Mouse (Mus musculus) limb, embryonic 11.5 days (tissue): ENCODE results near the gene Pacsin1. TPM values are rescaled to one million over a fixed set of nuclear protein-coding genes. Genes with fewer than 3 reads are reported as not detected.
"Not testable (repeated sequence)": the region's sequence is repeated elsewhere in the genome, so short reads cannot be mapped to it uniquely, and the experiment has no call there.

Source experiments
- ATAC-seq: fragments of 200-750 bp; cut with Nextera tagmentation; 2 replicates; pipeline ENCODE4 v1.8.0; 2017; ENCODE audit warnings: low read depth; ENCODE audit not compliant: insufficient number of reproducible peaks, low FRiP score, low TSS enrichment
- DNase-seq: peaks from one replicate; pipeline ENCODE4 v3.0.0-alpha.2; 2015; ENCODE audit warnings: low spot score
- H3K27ac ChIP-seq: fragments of 300-500 bp; sonication (generic); replicated peaks from 2 replicates; pipeline ENCODE4 v1.5.1; 2014; ENCODE audit warnings: low read depth, mild to moderate bottlenecking, low read length
- H3K27me3 ChIP-seq: fragments of 300-500 bp; sonication (generic); 2 replicates; pipeline ENCODE4 v1.6.1; 2014; ENCODE audit warnings: mild to moderate bottlenecking, low read length, mixed read lengths; ENCODE audit not compliant: control insufficient read depth, insufficient read depth
- H3K36me3 ChIP-seq: fragments of 300-500 bp; sonication (generic); 2 replicates; pipeline ENCODE4 v1.6.1; 2014; ENCODE audit warnings: mild to moderate bottlenecking, low read length, moderate library complexity, mixed read lengths; ENCODE audit not compliant: control insufficient read depth, insufficient read depth
- H3K4me1 ChIP-seq: fragments of 300-500 bp; sonication (generic); 2 replicates; pipeline ENCODE4 v1.6.1; 2014; ENCODE audit warnings: low read length, mixed read lengths; ENCODE audit not compliant: control insufficient read depth, insufficient read depth
- H3K4me2 ChIP-seq: fragments of 300-500 bp; sonication (generic); 2 replicates; pipeline ENCODE4 v1.6.1; 2014; ENCODE audit warnings: low read depth, mild to moderate bottlenecking, moderate library complexity; ENCODE audit not compliant: severe bottlenecking
- H3K4me3 ChIP-seq: fragments of 300-500 bp; sonication (generic); 2 replicates; pipeline ENCODE4 v1.5.1; 2014; ENCODE audit warnings: low read depth, low read length
- H3K9ac ChIP-seq: fragments of 300-500 bp; sonication (generic); 2 replicates; pipeline ENCODE4 v1.6.1; 2014; ENCODE audit warnings: mild to moderate bottlenecking, low read length
- H3K9me3 ChIP-seq: fragments of 300-500 bp; sonication (generic); 2 replicates; pipeline ENCODE4 v1.6.1; 2016; ENCODE audit warnings: low read length; ENCODE audit not compliant: control insufficient read depth
- WGBS: fragments of 180-500 bp; shearing (Covaris S2); extraction: QIAGEN DNeasy Blood & Tissue Kit; methylation state at CpG from one replicate; pipeline ENCODE4 v1.1.7; 2014; 5-methylcytosine and 5-hydroxymethylcytosine counted together
- polyA plus RNA-seq: library from polyadenylated mRNA; unstranded; fragments of >200 nt; fragmentation: Nextera tagmentation; extraction: Ambion mirVana; gene quantifications from 2 replicates; pipeline ENCODE4 v1.2.1, GENCODE M21; 2014

Pacsin1 gene
- polyA plus RNA-seq, 1 experiment from 2014 or later, result 5.6 TPM

DNA sequence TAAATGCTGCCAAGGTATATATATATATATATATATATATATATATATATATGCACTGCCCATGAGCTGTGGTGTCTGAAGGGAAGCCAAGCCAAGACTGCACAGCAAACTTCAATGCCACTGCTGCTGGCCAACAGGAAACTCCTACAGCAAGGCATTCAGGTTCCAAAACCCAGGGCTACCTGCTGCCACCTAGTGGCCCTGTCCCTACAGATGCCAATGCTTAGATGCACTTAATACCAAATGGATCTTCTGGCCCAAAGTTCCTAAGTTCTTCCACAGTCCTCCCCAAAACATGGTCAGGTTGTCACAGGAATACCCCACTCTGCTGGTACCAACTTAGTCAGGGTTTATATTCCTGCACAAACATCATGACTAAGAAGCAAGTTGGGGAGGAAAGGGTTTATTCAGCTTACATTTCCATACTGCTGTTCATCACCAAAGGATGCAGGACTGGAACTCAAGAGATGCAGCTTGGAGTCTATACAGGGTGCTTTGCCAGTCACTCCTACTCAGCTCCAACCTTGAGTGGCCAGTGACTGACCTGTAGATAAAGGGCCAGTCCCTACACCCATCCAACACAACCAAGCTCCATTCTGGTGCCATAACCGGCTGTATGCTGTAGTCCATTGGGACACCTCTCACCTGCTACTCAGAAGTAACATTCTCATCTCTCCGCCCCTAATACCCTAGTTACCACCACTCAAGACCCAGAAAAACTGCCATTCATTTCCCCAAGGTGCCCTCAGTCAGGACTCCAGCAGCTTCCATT, 25.9 kb upstream of the Pacsin1 start:
- Histone ChIP-seq H3K4me3 (no peak overlapping the region), H3K4me1 (peaks cover 14% of the 10 kb centered on the region), H3K9me3 (no peaks in the 10 kb centered on the region), H3K4me2 (no peak overlapping the region), H3K27me3 (no peaks in the 10 kb centered on the region), H3K9ac (no peak overlapping the region), H3K36me3 (peaks cover 29% of the 10 kb centered on the region), H3K27ac (no peak overlapping the region)
- DNase-seq (peak; percentile 89), ATAC-seq (no peak)
- 62% methylated on average over 2 of the region's 2 CpGs for WGBS

DNA sequence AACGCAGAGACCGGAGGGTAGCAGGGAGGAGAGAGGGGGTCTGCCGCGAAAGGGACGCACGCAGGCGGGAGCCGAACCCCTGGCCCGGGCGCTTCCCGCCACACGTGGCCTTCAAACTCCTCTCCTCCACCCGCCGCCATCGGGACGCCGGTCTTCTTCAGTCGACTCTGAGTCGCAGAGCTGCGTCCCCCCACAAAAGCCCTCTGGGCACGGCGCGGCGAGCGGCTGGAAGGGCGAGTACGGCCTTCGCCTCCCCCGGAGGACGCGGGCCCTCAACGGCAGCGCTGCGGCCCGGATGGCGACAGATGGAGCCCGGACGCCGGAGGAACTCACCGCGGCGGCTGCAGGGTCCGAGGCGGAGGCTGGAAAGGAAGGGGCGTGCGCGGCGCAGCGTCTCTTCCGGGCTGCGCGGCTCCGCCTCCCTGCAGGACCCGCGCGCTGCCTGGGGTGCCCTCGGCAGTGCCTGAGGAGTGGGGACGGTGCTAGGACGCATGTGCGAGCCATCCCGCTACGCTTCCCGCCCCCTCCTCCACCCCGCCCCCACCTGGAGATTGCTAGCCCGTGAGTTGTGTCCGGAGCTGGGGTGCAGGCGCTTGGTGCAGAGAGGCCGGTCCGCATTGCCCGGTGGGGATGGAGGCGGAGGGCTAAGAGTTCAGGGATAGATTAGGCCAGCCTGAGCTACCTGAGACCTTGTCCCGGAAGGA, 20.3 kb upstream of the Pacsin1 start, which contains the start of gene RPS10-NUDT3:
Gene RPS10-NUDT3 (minus strand): TSS at position 352 of the 704 bp plus-strand sequence.
- Histone ChIP-seq H3K27ac (peak within 1 kb of the TSS; percentile 86), H3K9me3 (no peaks in the 10 kb centered on the region), H3K4me1 (peaks cover 17% of the 10 kb centered on the region), H3K4me3 (peak within 1 kb of the TSS; percentile 89), H3K36me3 (peaks cover 29% of the 10 kb centered on the region), H3K4me2 (peak within 1 kb of the TSS; percentile 88), H3K27me3 (no peaks in the 10 kb centered on the region), H3K9ac (peak within 1 kb of the TSS; percentile 95)
- ATAC-seq, result peak; percentile 92
- peak; percentile 97 for DNase-seq
- WGBS, result under 1% methylated on average over 68 of the region's 72 CpGs

DNA sequence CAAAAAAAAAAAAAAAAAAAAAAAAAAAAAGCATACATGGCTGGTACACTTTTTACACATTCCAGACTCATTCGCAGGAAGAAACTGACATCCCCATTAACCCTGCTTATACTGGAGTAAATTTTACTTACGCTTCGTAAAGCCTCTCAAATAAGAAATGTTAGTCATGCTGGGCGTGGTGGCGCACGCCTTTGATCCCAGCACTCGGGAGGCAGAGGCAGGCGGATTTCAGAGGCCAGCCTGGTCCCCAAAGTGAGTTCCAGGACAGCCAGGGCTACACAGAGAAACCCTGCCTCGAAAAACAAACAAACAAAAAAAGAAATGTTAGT, 19.8 kb upstream of the Pacsin1 start:
- not testable (repeated sequence) for H3K27me3 ChIP-seq, DNase-seq, H3K27ac ChIP-seq, H3K9me3 ChIP-seq
- H3K4me1 ChIP-seq, result peaks cover 17% of the 10 kb centered on the region
- H3K4me3 ChIP-seq, result peak overlapping the region; percentile 89
- H3K4me2 ChIP-seq, result peak overlapping the region; percentile 43
- ATAC-seq, result peak; percentile 6; the same call in 1 of the 2 replicates
- H3K9ac ChIP-seq, result peak overlapping the region; percentile 3; the same call in 1 of the 2 replicates
- H3K36me3 ChIP-seq, result peaks cover 24% of the 10 kb centered on the region
- 49% methylated on average over 9 of the region's 9 CpGs for WGBS

DNA sequence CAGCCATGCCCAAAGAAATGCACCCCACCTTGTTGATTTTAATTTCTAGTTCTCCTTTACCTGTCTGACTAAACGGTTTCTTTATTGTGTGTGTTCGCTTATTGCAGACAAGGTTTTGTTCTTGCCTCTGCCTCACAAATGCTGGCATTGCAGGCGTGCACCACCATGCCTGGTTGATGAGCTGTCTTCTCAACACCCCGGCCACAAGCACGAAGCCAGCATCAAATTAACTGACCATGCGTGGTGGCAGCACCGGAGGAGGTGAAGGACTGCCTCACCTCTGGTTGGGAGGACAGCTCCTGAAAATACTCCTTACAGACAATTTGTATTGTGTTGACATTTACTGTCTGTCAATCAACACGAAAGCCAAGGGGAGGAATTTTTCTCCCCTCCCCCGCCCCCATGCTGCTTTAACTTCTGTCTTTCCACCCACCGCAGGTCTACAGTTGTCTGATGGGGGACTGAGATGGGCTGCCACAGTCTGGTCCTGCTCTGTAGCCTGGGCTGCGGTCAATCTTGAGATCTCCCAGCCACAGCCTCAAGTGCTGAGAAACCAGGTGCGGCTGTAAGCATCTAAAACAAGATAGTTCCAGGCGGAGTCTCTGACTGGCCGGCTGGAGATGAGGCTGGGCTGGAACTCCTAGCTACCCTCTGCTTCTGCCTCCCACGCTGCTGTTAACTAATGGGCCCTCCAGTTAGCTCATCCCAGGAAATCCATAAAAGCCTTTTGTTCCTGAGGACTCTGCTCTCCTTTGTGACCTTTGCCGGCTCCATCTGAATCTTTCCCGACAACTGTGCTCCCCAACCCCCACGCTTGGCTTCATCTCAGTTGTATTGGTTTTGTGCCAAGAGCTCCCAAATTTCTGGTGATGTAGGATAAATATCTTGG, 18.9 kb upstream of the Pacsin1 start, which contains the start of gene Rps10:
Gene Rps10 (minus strand): TSS at position 538 of the 889 bp plus-strand sequence.
- WGBS, result 38% methylated on average over 18 of the region's 18 CpGs
- Histone ChIP-seq H3K36me3 (peaks cover 16% of the 10 kb centered on the region), H3K4me1 (peaks cover 15% of the 10 kb centered on the region), H3K4me3 (peak within 1 kb of the TSS; percentile 89), H3K9me3 (no peaks in the 10 kb centered on the region), H3K27ac (no peak within 1 kb of the TSS; the same call in 1 of the 2 replicates), H3K9ac (peak within 1 kb of the TSS; percentile 40; the same call in 1 of the 2 replicates), H3K4me2 (no peak within 1 kb of the TSS), H3K27me3 (no peaks in the 10 kb centered on the region)
- DNase-seq (no peak), ATAC-seq (no peak)

DNA sequence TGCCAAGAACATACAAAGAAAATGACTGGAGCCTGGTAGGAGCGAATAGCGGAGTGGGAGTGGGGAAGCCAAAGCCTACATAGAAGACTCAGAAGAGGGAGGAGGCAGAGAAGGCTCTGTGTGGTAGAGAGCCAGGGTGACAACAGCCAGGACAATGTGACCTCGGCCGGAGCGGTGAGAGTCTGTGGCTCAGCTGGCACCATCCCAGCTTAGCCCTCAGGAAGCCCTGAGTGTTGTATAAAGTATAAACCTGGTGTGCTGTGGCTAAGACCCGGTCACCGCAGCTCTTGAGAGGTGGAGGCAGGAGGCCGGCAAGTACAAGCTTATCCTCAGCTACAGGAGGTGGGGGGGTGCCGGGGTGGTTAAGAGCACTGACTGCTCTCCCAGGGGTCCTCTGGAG, 18.0 kb upstream of the Pacsin1 start:
- Histone ChIP-seq H3K4me1 (peaks cover 16% of the 10 kb centered on the region), H3K4me2 (no peak overlapping the region), H3K9me3 (no peaks in the 10 kb centered on the region), H3K27me3 (no peaks in the 10 kb centered on the region), H3K9ac (no peak overlapping the region), H3K27ac (no peak overlapping the region), H3K36me3 (peaks cover 8% of the 10 kb centered on the region), H3K4me3 (no peak overlapping the region)
- WGBS, result 78% methylated on average over 9 of the region's 9 CpGs
- DNase-seq, result no peak
- no peak for ATAC-seq

DNA sequence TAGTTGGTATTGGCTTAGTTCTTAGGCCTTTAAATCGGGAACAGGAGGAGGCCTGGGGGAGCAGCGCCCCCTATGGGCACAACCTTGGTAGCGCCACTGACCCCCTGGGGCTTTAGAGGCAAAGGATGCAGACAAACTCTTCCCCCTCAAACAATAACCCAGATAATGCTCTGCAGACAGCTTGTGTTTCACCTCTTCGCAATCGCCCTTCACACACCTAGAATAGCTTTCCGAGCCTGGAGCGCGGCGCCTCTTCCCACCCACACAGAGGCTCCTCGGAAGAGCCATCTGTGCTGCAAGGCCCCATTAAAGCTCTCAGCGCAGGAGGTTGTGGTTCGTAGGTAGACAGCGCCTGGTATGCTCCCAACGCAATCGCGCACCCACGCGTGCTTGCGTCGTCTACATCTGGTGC, 16.4 kb upstream of the Pacsin1 start:
- H3K27me3 ChIP-seq, result no peaks in the 10 kb centered on the region
- H3K27ac ChIP-seq, result no peak overlapping the region
- WGBS, result 78% methylated on average over 20 of the region's 20 CpGs
- no peak overlapping the region for H3K4me3 ChIP-seq
- no peak for ATAC-seq
- H3K4me1 ChIP-seq, result peaks cover 16% of the 10 kb centered on the region
- no peak overlapping the region for H3K4me2 ChIP-seq
- H3K9me3 ChIP-seq, result no peaks in the 10 kb centered on the region
- H3K36me3 ChIP-seq, result no peaks in the 10 kb centered on the region
- no peak overlapping the region for H3K9ac ChIP-seq
- no peak for DNase-seq

DNA sequence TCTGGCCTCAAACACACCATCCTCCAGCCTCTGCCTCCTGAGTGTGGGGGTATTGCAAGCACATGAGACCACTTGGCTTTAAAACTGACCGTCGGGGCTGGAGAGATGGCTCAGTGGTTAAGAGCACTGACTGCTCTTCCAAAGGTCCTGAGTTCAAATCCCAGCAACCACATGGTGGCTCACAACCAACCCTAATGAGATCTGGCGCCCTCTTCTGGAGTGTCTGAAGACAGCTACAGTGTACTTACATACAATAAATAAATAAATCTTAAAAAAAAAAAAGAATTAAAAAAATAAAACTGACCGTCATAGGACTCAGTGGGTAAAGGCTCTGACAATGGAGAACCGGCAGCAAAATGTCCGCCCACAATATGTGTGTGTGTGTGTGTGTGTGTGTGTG, 15.5 kb upstream of the Pacsin1 start:
- not testable (repeated sequence) for ATAC-seq, H3K27ac ChIP-seq, H3K36me3 ChIP-seq, H3K9ac ChIP-seq, H3K27me3 ChIP-seq, H3K4me3 ChIP-seq, H3K9me3 ChIP-seq, DNase-seq, H3K4me2 ChIP-seq
- 89% methylated on average over 6 of the region's 6 CpGs for WGBS
- peaks cover 15% of the 10 kb centered on the region; the same call in 1 of the 2 replicates for H3K4me1 ChIP-seq
